Mouse (Mus musculus): ENCODE results near the gene Xpr1. TPM values are rescaled to one million over a fixed set of nuclear protein-coding genes. Genes with fewer than 3 reads are reported as not detected.
A peak's percentile ranks its signal among the peaks of the same experiment; 100 is the strongest.

The Xpr1 gene
- 10.5 and 13.3 TPM in 2 replicates for polyA plus RNA-seq (2015; fragmentation: Nextera tagmentation; extraction: Ambion mirVana)

GRCm38 (mm10) chr1:155416701-155417677, at the start of gene Xpr1:
Gene Xpr1, minus strand, starts transcription at chr1:155417415.
- Histone ChIP-seq H3K27me3 (no peaks in the 10 kb centered on the region), H3K4me1 (peaks cover 9% of the 10 kb centered on the region), H3K36me3 (no peaks in the 10 kb centered on the region), H3K27ac (peak within 1 kb of the TSS; percentile 90), H3K9me3 (replicated peaks) (no peaks in the 10 kb centered on the region), H3K4me2 (peak within 1 kb of the TSS; percentile 88), H3K4me3 (replicated peaks) (peak within 1 kb of the TSS; percentile 94), H3K9ac (peak within 1 kb of the TSS; percentile 72)
- ATAC-seq (replicated peaks; ENCODE audit: low FRiP score) = peak; percentile 96
- WGBS = under 1% methylated on average over 64 of the region's 82 CpGs

- no peaks in the 10 kb centered on the region for H3K4me1 ChIP-seq
- H3K9me3 ChIP-seq (replicated peaks) = no peaks in the 10 kb centered on the region
- ATAC-seq (replicated peaks; ENCODE audit: low FRiP score) = no peak
- H3K4me3 ChIP-seq (replicated peaks) = no peak overlapping the region
- 51% methylated on average over 10 of the region's 10 CpGs for WGBS
- no peak overlapping the region for H3K4me2 ChIP-seq
- no peaks in the 10 kb centered on the region for H3K27me3 ChIP-seq
- no peak overlapping the region for H3K27ac ChIP-seq
- no peaks in the 10 kb centered on the region for H3K36me3 ChIP-seq
- H3K9ac ChIP-seq = no peak overlapping the region
These were observed 46.2 kb upstream of the Xpr1 start for GRCm38 (mm10) chr1:155463442-155463841.

GRCm38 (mm10) chr1:155462582-155462981, 45.4 kb upstream of the Xpr1 start:
- Histone ChIP-seq H3K9ac (no peak overlapping the region), H3K27me3 (no peaks in the 10 kb centered on the region), H3K4me1 (no peaks in the 10 kb centered on the region), H3K27ac (no peak overlapping the region), H3K4me2 (no peak overlapping the region), H3K36me3 (no peaks in the 10 kb centered on the region), H3K9me3 (replicated peaks) (no peaks in the 10 kb centered on the region), H3K4me3 (replicated peaks) (no peak overlapping the region)
- 84% methylated on average over 5 of the region's 5 CpGs for WGBS
- ATAC-seq (replicated peaks; ENCODE audit: low FRiP score) = no peak

- Histone ChIP-seq H3K27ac (no peak overlapping the region), H3K4me3 (replicated peaks) (no peak overlapping the region), H3K4me2 (no peak overlapping the region), H3K27me3 (no peaks in the 10 kb centered on the region), H3K9ac (no peak overlapping the region), H3K4me1 (no peaks in the 10 kb centered on the region), H3K36me3 (no peaks in the 10 kb centered on the region), H3K9me3 (replicated peaks) (no peaks in the 10 kb centered on the region)
- no peak for ATAC-seq (replicated peaks; ENCODE audit: low FRiP score)
- 80% methylated on average over 7 of the region's 7 CpGs for WGBS
These were observed 40.3 kb upstream of the Xpr1 start for GRCm38 (mm10) chr1:155457532-155457931.

- H3K36me3 ChIP-seq = no peaks in the 10 kb centered on the region
- ATAC-seq (replicated peaks; ENCODE audit: low FRiP score) = no peak
- H3K27ac ChIP-seq = no peak overlapping the region
- H3K9ac ChIP-seq = no peak overlapping the region
- 80% methylated on average over 8 of the region's 8 CpGs for WGBS
- H3K9me3 ChIP-seq (replicated peaks) = no peaks in the 10 kb centered on the region
- H3K4me2 ChIP-seq = no peak overlapping the region
- 0 out of 2 replicates have a peak, but pooled peaks cover 4% of the 10 kb centered on the region for H3K4me1 ChIP-seq
- no peak overlapping the region for H3K4me3 ChIP-seq (replicated peaks)
- H3K27me3 ChIP-seq = no peaks in the 10 kb centered on the region
These were observed 36.0 kb upstream of the Xpr1 start for GRCm38 (mm10) chr1:155453180-155453579.

- WGBS = 92% methylated on average over 2 of the region's 2 CpGs
- no peak for ATAC-seq (replicated peaks; ENCODE audit: low FRiP score)
- H3K27me3 ChIP-seq = no peaks in the 10 kb centered on the region
These were observed 31.7 kb upstream of the Xpr1 start for GRCm38 (mm10) chr1:155448932-155449331.

GRCm38 (mm10) chr1:155447277-155447676, 30.1 kb upstream of the Xpr1 start:
- Histone ChIP-seq H3K4me2 (no peak overlapping the region), H3K27me3 (no peaks in the 10 kb centered on the region), H3K4me3 (replicated peaks) (no peak overlapping the region), H3K36me3 (no peaks in the 10 kb centered on the region), H3K27ac (no peak overlapping the region), H3K9me3 (replicated peaks) (no peaks in the 10 kb centered on the region), H3K4me1 (0 out of 2 replicates have a peak, but pooled peaks cover 4% of the 10 kb centered on the region), H3K9ac (no peak overlapping the region)
- no peak for ATAC-seq (replicated peaks; ENCODE audit: low FRiP score)
- WGBS = 74% methylated on average over 6 of the region's 6 CpGs

More at GRCm38 (mm10) chr1:155448932-155449331, 31.7 kb upstream of the Xpr1 start:
- no peak overlapping the region for H3K4me2 ChIP-seq
- H3K9ac ChIP-seq = no peak overlapping the region
- no peaks in the 10 kb centered on the region for H3K9me3 ChIP-seq (replicated peaks)
- H3K36me3 ChIP-seq = no peaks in the 10 kb centered on the region
- H3K4me1 ChIP-seq = 0 out of 2 replicates have a peak, but pooled peaks cover 4% of the 10 kb centered on the region
- no peak overlapping the region for H3K4me3 ChIP-seq (replicated peaks)
- no peak overlapping the region for H3K27ac ChIP-seq

GRCm38 (mm10) chr1:155443115-155443514, 25.9 kb upstream of the Xpr1 start:
- no peak overlapping the region for H3K4me3 ChIP-seq (replicated peaks)
- no peaks in the 10 kb centered on the region for H3K4me1 ChIP-seq
- H3K36me3 ChIP-seq = no peaks in the 10 kb centered on the region
- H3K9me3 ChIP-seq (replicated peaks) = no peaks in the 10 kb centered on the region
- H3K27ac ChIP-seq = no peak overlapping the region
- ATAC-seq (replicated peaks; ENCODE audit: low FRiP score) = no peak
- no peaks in the 10 kb centered on the region for H3K27me3 ChIP-seq
- WGBS = 90% methylated on average over 4 of the region's 4 CpGs
- no peak overlapping the region for H3K4me2 ChIP-seq
- H3K9ac ChIP-seq = no peak overlapping the region

- Histone ChIP-seq H3K4me2 (no peak overlapping the region), H3K9ac (no peak overlapping the region), H3K27me3 (no peaks in the 10 kb centered on the region), H3K4me3 (replicated peaks) (no peak overlapping the region), H3K4me1 (no peaks in the 10 kb centered on the region), H3K36me3 (no peaks in the 10 kb centered on the region), H3K27ac (no peak overlapping the region), H3K9me3 (replicated peaks) (no peaks in the 10 kb centered on the region)
- no peak for ATAC-seq (replicated peaks; ENCODE audit: low FRiP score)
- WGBS = 64% methylated on average over 13 of the region's 13 CpGs
These were observed 25.3 kb upstream of the Xpr1 start for GRCm38 (mm10) chr1:155442521-155443001.

- 55% methylated on average over 7 of the region's 7 CpGs for WGBS
- Histone ChIP-seq H3K27me3 (no peaks in the 10 kb centered on the region), H3K36me3 (no peaks in the 10 kb centered on the region)
These were observed 22.3 kb upstream of the Xpr1 start for GRCm38 (mm10) chr1:155439551-155439950.

GRCm38 (mm10) chr1:155438525-155438924, 21.3 kb upstream of the Xpr1 start:
- no peak overlapping the region for H3K27ac ChIP-seq
- no peaks in the 10 kb centered on the region for H3K27me3 ChIP-seq
- no peaks in the 10 kb centered on the region for H3K4me1 ChIP-seq
- H3K36me3 ChIP-seq = no peaks in the 10 kb centered on the region
- 21% methylated on average over 3 of the region's 3 CpGs for WGBS
- ATAC-seq (replicated peaks; ENCODE audit: low FRiP score) = no peak
- no peak overlapping the region for H3K4me2 ChIP-seq
- no peak overlapping the region for H3K4me3 ChIP-seq (replicated peaks)
- no peak overlapping the region for H3K9ac ChIP-seq
- H3K9me3 ChIP-seq (replicated peaks) = no peaks in the 10 kb centered on the region

More at GRCm38 (mm10) chr1:155439551-155439950, 22.3 kb upstream of the Xpr1 start:
- Histone ChIP-seq H3K9me3 (replicated peaks) (no peaks in the 10 kb centered on the region), H3K4me1 (no peaks in the 10 kb centered on the region), H3K9ac (no peak overlapping the region), H3K27ac (no peak overlapping the region), H3K4me3 (replicated peaks) (no peak overlapping the region), H3K4me2 (no peak overlapping the region)
- no peak for ATAC-seq (replicated peaks; ENCODE audit: low FRiP score)

GRCm38 (mm10) chr1:155429304-155429703, 12.1 kb upstream of the Xpr1 start:
- Histone ChIP-seq H3K36me3 (no peaks in the 10 kb centered on the region), H3K27ac (no peak overlapping the region), H3K27me3 (no peaks in the 10 kb centered on the region), H3K4me2 (no peak overlapping the region), H3K4me3 (replicated peaks) (no peak overlapping the region), H3K9ac (no peak overlapping the region), H3K4me1 (no peaks in the 10 kb centered on the region), H3K9me3 (replicated peaks) (no peaks in the 10 kb centered on the region)
- WGBS = 92% methylated on average over 7 of the region's 7 CpGs
- no peak for ATAC-seq (replicated peaks; ENCODE audit: low FRiP score)

Measured in kidney, embryonic 15.5 days (tissue).